Mouse (Mus musculus): ENCODE measurements around the gene Pidd1. TPM values are rescaled to one million over a fixed set of nuclear protein-coding genes. Genes with fewer than 3 reads are reported as not detected.

Gene Pidd1
- 1 to 10 TPM; 2.3 to 3.5 TPM for total RNA-seq (2021)

DNA sequence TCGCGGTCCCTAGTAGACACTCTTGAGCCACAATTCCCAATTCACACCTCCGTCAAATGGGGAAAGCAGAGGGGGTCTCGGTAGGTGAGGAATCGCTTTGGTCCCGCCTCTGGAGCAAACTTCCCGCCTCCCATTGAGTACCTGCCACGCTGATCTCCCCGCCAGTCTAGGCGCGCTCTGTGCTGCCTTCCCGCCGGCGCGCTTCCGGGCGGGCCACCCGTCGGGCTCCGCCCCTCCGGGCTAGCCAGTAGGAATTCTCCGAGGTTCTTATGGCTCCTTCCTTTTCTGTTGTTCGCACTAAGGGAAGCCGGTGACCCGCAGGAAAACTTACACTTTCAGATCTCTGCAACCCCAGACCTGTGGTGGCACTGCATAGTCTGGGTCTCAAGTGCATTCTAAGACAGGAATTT lies at the start of gene Pidd1:
Gene Pidd1, minus strand, starts transcription at position 198 of the 410 bp plus-strand sequence.
- DNase-seq: peak; percentile 73 to 78
- intact Hi-C loops (cut with DNase I): no loop called here

DNA sequence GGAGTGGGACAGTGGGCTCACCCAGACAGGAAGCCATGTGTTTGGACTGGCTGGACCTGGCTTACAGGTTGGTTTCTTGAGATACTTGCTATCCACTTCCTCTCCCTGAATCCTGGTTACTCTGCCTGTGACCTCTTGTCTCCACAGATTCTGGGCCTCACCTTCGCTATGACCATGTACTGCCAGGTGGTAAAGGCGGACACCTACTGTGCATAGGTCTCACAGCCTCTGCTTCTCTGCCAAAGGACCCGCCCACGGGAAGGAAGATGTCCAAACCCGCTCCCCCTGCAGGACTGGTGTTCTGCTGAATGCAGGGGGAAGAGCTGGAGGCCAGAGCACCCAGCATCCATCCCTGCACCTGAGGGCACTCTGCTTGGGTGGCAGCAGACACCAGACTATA lies 48.9 kb upstream of the Pidd1 start:
- intact Hi-C loops (cut with DNase I): no loop called here
- no peak for DNase-seq

DNA sequence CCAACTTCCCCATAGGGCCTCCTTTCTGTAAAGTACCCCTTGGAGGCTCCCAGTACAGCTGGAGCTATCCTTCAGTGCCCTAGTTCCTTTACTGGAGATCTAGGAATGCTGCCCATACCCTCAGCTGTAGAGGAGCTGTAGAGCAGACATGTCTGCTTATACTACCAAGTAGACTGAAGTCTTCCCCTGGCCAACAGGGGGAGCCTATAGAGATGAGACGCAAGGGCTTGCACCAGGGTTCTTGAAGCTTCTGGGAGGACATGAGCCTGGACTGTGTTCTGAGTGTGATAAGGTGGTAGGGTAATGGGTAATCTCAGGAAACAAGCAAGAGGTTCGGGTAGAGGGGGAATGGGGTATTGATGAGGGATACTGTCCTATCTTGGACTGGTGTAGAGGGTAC lies 47.3 kb upstream of the Pidd1 start:
- no peak for DNase-seq
- intact Hi-C loops (cut with DNase I): no loop called here

DNA sequence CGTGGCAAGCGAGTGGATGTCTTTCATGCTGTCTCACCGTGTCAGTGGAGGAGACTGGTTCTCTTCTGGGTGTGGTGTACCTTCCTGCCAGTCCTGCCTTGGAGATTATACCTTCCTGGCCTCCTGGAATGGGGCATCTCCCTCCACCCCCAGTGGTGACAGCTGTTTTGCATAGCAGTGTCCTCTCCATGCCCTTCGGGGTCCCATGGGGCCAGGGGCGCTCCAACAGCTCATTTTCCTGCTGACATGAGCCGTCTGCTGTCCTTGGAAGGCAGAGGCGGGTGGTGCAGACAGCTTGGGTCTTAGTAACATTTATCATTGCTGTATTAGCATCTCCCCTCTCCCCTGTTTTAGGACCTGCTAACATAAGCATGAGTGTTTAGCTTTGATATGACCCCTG lies 43.3 kb upstream of the Pidd1 start:
- intact Hi-C loops (cut with DNase I): no loop called here
- no peak for DNase-seq

DNA sequence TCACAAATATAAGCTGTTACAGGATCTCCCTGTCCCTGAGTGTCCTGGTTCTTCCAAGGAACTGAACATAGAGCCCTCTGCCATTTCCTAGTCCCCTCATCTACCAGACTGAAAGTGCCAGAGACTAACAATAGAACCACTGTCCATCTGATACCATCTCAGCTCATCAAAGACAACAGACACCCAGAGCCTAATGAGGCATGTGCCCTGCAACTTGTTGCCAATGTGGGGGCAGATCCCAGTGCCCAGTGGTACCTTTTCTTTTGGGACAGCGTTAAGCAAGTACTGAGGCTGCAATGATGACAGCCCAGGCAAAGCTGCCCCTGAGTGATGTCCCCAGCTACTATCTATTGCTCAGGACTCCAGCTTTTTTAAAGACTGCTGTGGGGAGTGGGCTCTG lies 42.4 kb upstream of the Pidd1 start:
- DNase-seq: no peak
- intact Hi-C loops (cut with DNase I): no loop called here

GRCm38 (mm10) chr7:141485606-141486005 lies 41.8 kb upstream of the Pidd1 start:
- intact Hi-C loops (cut with DNase I): no loop called here
- no peak for DNase-seq

GRCm38 (mm10) chr7:141485186-141485585 lies 41.4 kb upstream of the Pidd1 start:
- no peak for DNase-seq
- intact Hi-C loops (cut with DNase I): no loop called here

GRCm38 (mm10) chr7:141484186-141485120 lies 40.6 kb upstream of the Pidd1 start:
- DNase-seq: no peak
- intact Hi-C loops (cut with DNase I): loop anchor here (5.0 kb wide), 1 partner anchor 123 kb away; no protein-coding TSS in a partner anchor

DNA sequence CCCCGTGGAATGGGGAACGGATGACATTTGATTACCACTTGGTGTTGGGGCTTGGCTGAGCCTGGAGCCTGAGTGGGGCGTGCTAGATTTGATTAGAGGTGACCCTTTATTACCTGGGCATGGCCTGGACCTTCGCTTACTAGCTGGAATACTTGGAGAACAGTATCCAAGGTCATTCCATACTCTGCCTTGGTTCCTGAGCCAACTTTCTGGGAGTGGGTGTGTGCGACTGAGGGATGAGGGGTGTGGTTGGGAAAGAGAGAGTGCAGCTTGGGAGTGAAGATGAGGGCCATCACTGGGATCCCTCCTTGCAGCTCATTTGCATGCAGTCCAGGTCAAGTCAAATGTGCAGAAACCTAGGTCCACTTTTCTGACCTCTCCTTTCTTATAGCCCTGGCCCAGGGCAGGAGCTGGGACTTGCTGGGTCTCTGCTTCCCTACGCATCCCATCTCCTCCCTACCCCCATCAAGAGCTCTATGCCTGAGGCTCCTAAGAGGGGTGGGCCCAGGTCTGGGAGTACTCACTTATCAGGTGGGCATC lies 39.4 kb upstream of the Pidd1 start:
- DNase-seq: no peak
- intact Hi-C loops (cut with DNase I): loop anchor here (5.0 kb wide), 1 partner anchor 124 kb away; no protein-coding TSS in a partner anchor

GRCm38 (mm10) chr7:141482531-141483024 lies 38.8 kb upstream of the Pidd1 start:
- intact Hi-C loops (cut with DNase I): loop anchor here (5.0 kb wide), 1 partner anchor 125 kb away; no protein-coding TSS in a partner anchor
- DNase-seq: no peak

DNA sequence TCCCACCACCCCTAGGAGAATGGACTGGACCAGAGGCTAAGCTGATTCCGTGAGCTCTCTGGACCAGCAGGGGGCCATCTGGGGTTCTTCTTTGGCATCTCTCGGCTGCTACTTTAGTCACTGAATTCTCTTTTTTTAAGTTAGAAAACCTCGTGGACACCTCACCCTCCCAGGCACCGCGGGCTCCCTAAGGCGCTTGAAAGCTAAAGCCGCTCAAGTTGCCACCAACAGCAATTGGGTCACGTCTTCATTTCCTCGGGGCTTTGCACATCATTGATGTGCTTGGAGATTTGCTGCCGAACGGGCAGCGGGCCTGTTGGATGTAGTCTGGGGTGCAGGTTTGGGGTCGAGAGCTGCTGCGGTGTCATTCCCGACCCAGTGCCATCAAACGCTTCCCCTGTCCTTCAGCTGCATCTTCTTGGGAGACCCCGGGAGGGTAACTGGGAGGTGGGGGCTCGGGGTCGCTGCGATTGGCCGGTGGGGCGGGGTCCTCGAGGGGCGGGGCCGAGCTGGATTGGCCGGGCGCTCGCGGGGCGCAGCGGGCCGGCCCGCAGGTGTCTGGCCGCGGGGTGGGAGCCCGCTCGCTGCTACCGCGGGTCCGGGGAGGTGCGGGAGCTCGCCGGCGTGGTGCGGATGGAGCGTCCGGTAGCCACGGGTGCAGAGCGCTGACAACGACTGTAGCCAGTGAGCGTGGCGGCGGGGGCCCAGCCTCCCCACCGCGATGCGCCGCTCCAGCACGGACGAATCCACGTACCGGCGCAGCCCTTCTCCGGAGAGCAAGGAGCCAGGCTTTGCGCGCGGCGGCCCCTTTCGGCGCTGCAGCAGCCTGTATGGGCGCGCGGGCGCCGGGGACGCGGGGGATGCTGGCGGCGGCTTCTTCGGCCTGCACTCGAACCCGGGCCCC lies 37.9 kb upstream of the Pidd1 start:
- peak in 1 of 2 experiments; percentile 77 for DNase-seq
- intact Hi-C loops (cut with DNase I): loop anchor here (1.0 to 5.0 kb wide), 2 partner anchors 44 to 126 kb away; no protein-coding TSS in a partner anchor

GRCm38 (mm10) chr7:141480842-141481497 lies 37.1 kb upstream of the Pidd1 start:
- peak; percentile 82 to 84 for DNase-seq
- intact Hi-C loops (cut with DNase I): loop anchor here (1.0 to 5.0 kb wide), 3 partner anchors 44 to 185 kb away; no protein-coding TSS in a partner anchor

GRCm38 (mm10) chr7:141478270-141478748 lies 34.5 kb upstream of the Pidd1 start:
- peak in 1 of 2 experiments; percentile 36 for DNase-seq
- intact Hi-C loops (cut with DNase I): no loop called here

DNA sequence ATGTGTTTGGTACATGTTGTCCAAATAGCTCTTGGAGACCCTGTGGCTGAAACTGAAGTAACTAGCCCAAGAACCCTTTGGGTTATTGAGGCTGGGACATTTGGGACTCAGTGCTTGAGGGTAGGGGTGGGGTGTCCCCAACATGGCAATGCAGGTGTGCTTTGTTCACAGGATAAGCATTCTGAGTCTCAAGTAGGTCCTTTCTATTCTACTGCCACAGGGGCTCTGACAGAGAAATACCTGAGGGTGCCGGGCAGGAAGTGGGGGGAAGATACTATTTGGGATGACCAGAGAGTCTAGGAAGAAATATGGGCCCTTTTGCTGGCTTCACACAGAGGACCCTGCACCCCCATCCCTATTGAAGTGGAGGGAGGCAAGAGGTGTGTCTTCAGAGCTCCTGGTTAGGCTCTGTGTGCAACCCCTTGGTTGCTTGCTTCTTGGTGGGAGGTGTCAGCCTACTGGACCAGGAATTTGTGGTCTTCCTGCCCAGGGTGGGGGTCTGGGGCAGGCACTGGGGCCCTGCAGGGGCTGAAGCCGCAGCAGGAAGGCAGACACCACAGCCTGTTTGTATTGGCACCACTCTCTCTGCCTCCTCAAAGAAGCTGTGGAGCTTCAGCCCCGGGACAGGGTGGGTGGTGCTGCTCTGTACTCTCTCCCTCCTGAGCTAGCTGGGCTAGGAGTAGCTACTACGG lies 33.9 kb upstream of the Pidd1 start:
- DNase-seq: no peak
- intact Hi-C loops (cut with DNase I): no loop called here

GRCm38 (mm10) chr7:141476981-141477370 lies 33.2 kb upstream of the Pidd1 start:
- DNase-seq: no peak
- intact Hi-C loops (cut with DNase I): no loop called here

GRCm38 (mm10) chr7:141476226-141476980 lies 32.6 kb upstream of the Pidd1 start:
- DNase-seq: peak; percentile 89 to 93
- intact Hi-C loops (cut with DNase I): no loop called here

DNA sequence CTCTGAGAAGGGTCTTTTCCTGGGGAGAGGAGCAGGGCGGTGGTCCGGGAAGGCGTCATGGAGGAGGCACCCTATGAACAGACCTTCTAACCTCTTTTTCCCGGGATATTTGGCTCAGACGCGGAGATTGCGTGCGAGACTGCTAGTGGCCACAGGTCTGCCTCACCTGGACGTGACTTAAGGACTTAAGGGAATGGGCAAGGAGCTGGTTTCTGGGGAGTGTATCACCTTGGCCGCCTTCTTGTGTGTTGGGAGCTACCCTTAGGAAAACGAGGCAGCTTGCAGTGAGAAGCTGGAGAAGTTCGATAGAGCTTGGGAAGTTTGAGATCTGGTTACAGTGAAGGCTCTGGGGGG lies 32.0 kb upstream of the Pidd1 start:
- intact Hi-C loops (cut with DNase I): no loop called here
- DNase-seq: no peak

DNA sequence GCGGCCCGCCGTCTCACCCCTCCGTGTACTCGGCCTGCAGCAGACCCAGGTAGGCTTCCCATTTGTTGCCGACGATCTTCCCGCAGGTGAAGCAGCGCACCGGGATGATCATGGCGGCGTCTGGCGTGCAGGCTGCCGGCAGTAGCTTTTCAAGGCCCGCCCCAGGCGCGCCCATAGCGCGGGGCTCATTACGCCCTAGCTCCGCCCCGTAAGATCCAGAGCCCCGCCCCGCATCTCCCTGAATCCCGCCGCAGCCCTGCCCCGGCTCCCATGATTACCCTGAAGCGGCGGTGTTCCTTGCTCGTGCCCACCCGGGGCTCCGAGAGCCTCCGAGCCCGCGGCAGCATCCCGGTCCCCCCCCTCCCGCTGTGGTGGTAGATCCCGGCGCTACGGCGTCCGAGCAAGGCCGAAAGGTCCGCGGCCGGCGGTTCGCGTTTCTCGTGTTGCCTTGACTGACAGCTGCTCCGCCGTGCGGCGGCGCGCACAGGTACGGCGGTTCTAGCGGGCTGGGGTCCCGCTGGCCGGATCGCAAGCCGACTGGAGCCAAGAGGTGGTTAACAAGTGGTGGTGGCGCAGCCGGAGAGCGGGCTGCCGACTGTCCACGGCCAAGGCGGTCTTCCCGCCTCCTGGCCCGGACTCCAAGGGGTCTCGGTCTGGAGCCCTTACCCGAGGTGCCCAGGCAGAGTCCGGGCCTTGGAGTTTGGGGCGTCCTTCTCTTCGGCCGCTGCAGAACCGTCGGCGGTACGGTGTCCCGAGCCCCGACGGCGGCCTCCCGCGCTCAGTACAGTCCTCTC lies 31.4 kb upstream of the Pidd1 start, which contains the start of the genes Polr2l and Tspan4:
Gene Polr2l, minus strand, starts transcription at position 122 of the 794 bp plus-strand sequence.
Gene Tspan4, plus strand, starts transcription at position 230 of the 794 bp plus-strand sequence.
- DNase-seq: peak; percentile 90 to 91
- intact Hi-C loops (cut with DNase I): no loop called here

Data from heart, postnatal 10 days (tissue).